Mouse (Mus musculus): Measurements from ENCODE around the gene Flrt1.

The Flrt1 gene

DNA sequence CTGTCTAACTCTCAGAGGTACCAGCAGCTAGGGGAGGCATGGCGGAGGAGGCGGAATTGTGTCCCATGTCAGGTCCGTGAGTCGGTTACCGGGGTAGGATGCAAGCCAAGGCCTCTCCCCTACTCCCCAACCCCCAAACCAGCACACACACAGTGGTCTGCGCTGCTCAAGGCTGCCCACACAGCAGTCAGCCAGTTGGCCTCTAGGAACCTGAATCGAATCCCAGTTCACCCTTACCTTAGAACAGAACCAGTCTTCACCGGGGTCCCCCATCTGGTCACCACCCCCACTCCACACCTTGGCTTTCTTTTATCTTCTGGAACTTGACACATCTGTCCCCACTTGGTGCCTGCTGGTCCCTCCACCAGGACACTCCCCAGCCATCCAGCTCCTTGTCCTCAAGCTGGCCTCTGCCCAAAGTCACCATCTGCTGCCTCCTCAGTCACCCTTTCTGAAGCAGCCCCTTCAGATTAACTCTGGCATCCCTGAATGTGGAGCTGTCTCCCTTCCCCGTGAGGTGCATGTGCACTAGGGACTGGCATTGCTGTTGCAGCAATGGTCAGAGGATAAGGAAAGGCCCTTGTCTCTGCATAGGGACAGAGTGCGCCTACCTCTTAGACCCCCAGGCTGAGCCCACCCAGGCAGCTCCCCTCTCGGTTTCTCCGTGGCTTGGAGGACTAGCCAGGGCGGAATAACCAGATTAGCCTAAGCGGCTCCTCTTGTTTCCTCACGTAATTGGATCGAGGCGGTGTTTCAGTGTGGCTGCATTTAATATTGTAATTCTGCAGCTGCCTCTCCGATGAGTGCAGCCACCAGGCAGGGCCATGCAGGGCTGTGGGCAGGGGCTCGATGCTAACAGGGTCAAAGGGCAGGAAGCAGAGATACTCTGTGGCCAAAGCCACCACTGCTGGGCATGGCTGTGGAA, 23.3 kb upstream of the Flrt1 start:
- no peak for DNase-seq (ENCODE audit: low spot score)

GRCm38 (mm10) chr19:7126933-7127332, 21.4 kb upstream of the Flrt1 start:
- no peak for DNase-seq (ENCODE audit: low spot score)

DNA sequence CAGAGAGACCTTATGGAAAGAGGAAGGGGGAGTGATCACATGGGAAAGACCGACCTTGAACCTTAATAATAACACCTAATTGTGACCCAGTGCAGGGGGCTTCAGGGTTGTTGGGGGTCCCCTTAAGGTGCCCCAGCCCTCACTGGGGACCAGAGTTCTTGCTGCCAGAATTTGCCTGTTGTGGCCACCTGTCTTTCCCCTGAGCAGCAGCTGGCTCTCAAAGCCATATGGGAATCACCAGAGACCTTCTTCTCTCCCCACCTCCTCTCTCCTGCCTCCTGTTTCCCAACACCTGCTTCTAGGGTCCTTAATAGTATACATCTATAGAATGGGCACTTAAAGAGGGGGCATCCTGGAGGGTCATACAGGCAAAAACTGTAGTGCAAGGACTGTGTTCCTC, 20.7 kb upstream of the Flrt1 start:
- no peak for DNase-seq (ENCODE audit: low spot score)

DNA sequence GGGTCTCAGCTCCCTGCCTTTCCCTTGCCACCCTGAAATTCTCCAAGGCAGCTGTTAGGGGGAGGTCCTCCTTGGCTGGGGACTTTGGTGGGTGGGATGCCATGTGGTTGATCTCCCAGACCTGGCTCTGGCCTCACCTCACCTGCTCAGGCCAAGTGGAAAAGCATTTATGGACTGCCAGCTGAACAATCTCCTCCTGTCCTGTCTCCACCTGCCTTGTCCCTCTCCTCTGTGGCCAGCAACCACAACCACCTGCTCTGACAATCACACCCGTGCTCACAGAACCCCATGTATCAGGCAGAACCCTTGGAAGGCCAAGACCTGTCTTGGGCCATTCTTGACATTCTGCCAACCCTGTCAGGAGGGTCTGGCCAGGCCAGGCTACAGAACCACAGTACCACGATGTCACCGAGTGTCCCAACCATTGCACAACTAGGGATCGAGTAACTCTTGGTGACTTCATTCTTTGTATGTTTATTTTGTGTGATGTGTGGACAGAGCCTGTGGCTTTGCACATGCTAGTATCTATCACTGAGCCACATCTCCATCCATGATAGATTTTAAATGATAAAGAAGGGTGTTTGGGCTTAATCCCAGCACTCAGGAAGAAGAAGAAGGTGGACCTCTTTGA, 20.1 kb upstream of the Flrt1 start:
- no peak for DNase-seq (ENCODE audit: low spot score)

GRCm38 (mm10) chr19:7122698-7123306, 17.3 kb upstream of the Flrt1 start:
- no peak for DNase-seq (ENCODE audit: low spot score)

- DNase-seq (ENCODE audit: low spot score): no peak
These were observed 16.7 kb upstream of the Flrt1 start for GRCm38 (mm10) chr19:7122277-7122676.

- no peak for DNase-seq (ENCODE audit: low spot score)
These were observed 15.7 kb upstream of the Flrt1 start for GRCm38 (mm10) chr19:7121252-7121651.

DNA sequence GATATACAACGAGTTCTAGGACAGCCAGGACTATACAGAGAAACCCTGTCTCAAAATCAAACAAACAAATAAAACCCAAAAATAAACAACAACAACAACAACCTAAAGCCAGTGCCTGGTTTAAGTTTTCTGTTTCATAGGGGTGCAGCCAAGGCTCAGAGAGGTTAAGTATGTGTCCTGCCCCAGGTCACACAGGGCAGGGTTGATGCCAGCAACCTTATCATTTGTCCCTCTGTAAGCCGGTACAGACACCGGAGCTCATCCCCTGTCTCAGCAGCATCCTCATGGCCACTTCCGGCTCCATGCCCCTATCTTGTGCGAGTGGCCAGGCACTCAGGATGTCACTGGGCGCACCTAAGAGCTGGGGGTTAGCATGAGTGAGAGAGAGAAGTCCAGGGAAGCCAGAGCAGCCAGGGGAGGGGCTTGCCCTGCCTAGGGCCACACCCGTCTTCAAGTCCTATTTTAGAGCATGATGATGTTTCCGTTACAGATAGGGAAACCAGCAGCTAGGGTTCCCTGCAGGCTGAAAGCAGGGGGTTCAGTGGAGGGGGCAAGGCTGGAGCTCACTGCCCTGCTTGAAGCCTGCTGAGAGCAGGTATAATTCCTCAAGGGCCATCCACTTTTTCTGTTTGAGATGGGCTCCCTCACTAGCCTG, 12.3 kb upstream of the Flrt1 start:
- DNase-seq (ENCODE audit: low spot score): no peak

- no peak for DNase-seq (ENCODE audit: low spot score)
These were observed 11.6 kb upstream of the Flrt1 start for GRCm38 (mm10) chr19:7117141-7117540.

DNA sequence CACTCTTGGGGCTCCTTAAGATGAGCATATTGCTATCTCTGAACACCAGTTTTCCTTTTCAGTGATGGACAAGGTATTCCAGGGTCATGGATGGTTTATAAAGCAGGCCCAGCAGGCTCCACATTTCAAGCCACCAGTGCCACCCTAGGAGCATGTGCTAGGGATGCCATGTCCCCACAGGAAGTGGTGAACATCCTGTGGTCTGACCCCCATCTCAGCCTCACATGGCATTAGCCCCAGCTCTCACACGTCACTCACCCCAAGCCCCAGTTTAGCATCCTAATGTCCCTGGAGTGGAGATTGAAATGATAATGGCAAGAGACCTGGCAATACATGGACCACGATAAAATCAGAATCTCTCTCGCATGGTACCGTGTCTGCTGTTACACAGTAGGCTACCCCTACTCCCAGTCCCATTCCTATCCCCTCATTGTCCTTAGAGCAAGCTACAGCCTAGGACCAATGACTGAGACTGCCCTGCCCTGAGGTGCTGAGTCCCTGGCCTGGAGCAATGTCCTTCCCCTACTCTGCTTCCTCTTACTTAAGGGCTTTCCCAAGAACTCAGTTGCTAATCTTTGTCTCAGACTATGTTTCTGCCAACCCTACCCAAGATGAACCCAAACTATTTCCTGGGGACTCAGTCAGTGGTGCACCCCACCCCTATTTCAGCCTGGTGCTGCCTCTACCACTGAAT, 10.7 kb upstream of the Flrt1 start:
- DNase-seq (ENCODE audit: low spot score): no peak

DNA sequence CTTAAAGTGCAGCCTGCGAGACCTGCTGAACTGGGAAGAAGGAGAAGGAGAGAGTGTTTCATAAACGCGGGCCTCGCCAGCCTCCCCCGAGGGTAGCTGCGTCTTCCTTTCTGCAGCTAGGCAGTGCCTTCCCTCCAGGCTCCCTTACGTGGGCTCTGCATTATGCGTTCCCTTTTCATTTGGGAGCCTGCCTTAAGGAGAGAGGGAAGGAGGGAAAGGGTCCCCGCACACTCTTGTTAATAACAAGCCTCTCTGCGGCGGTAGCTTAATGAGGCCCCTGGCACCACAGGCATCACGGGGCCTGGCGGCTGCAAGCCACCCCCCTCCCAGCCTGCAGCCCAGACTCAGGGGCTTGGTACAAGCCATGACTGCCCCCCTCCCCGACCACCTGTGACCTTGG, 8.0 kb upstream of the Flrt1 start:
- no peak for DNase-seq (ENCODE audit: low spot score)

- DNase-seq (ENCODE audit: low spot score): no peak
These were observed 7.1 kb upstream of the Flrt1 start for GRCm38 (mm10) chr19:7112628-7113027.

- DNase-seq (ENCODE audit: low spot score): no peak
These were observed 6.2 kb upstream of the Flrt1 start for GRCm38 (mm10) chr19:7111710-7112109.

- DNase-seq (ENCODE audit: low spot score): no peak
These were observed 5.8 kb upstream of the Flrt1 start for GRCm38 (mm10) chr19:7111309-7111708.

DNA sequence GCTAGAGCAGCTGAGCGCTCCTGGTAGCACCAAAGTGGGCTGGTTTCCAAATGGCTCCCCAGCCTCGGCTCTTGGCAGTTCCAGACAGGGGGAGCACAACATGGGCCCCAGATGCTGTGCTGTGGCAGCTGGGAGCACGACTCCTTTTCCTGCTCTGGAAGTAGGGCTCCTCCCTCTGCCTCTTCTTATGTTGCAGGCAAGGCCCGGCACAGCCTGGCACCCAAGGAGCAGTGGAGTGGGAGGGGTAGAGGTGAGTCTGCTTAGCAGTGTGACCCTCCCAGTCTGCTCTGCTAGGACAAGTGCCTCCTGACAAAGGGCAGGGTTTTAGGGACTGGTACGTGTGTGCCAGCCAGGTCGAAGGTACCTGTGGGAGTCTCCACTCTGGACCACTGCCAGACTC, 5.3 kb upstream of the Flrt1 start:
- DNase-seq (ENCODE audit: low spot score): no peak

GRCm38 (mm10) chr19:7110097-7110496, 4.6 kb upstream of the Flrt1 start:
- no peak for DNase-seq (ENCODE audit: low spot score)

- DNase-seq (ENCODE audit: low spot score): no peak
These were observed 2.8 kb upstream of the Flrt1 start for GRCm38 (mm10) chr19:7108114-7108905.

DNA sequence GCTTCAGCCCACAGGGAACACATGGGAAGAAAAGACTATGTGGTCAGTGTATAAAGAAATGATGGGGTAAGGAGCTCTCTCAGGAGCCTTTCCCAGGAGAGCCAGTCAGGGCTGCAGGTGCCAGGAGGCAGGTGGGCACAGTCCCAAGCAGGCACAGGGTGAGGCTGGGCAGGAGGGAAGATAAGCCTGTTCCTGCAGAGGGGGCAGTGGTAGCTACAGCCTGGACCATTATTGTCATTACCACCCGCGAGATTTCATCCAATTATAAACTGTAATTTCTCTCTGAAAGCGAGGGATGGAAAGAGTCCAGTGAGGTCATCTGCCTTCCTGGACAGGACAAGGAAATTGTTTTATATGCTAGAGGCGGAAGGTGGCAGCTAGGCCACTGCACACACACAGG, 1.6 kb upstream of the Flrt1 start:
- DNase-seq (ENCODE audit: low spot score): no peak

GRCm38 (mm10) chr19:7106566-7106965, 1.0 kb upstream of the Flrt1 start:
- no peak for DNase-seq (ENCODE audit: low spot score)

GRCm38 (mm10) chr19:7103993-7104401, 1.5 kb downstream of the Flrt1 start:
- peak; percentile 66 for DNase-seq (ENCODE audit: low spot score)

GRCm38 (mm10) chr19:7103349-7103992, 2.1 kb downstream of the Flrt1 start:
- DNase-seq (ENCODE audit: low spot score): no peak

Measured in testis, postnatal 10 days (tissue).